Mouse (Mus musculus): Measurements from ENCODE around the gene Gm4767.
"Not testable (repeated sequence)": the region's sequence is repeated elsewhere in the genome, so short reads cannot be mapped to it uniquely, and the experiment has no call there.

Gm4767 gene

DNA sequence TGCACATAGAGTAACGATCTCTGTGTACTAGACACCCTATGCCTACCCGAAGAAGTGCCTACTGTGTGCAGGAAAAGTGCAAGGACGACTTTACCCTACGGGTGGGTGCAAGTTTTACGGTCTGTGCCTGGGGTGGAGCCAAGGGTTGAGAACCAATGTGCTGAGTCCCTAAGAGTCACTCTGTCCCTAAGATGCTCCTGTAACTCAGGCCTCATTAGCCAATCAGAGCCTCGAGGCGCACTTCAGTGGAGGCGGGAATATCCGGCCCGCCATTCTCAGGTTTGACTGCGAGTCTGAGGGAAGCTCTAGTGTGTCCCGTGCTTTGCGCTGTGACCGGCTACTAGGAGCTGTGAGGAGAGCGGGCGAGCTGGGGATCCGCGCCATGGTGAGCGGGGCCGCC, at the start of gene Gm4767:
Gene Gm4767, plus strand, starts transcription at position 288 of the 400 bp plus-strand sequence.
- TF ChIP-seq GATA4 (IDR thresholded peaks at IDR 0.05; ENCODE audit: insufficient replicate concordance, low read length), result not testable (repeated sequence)

DNA sequence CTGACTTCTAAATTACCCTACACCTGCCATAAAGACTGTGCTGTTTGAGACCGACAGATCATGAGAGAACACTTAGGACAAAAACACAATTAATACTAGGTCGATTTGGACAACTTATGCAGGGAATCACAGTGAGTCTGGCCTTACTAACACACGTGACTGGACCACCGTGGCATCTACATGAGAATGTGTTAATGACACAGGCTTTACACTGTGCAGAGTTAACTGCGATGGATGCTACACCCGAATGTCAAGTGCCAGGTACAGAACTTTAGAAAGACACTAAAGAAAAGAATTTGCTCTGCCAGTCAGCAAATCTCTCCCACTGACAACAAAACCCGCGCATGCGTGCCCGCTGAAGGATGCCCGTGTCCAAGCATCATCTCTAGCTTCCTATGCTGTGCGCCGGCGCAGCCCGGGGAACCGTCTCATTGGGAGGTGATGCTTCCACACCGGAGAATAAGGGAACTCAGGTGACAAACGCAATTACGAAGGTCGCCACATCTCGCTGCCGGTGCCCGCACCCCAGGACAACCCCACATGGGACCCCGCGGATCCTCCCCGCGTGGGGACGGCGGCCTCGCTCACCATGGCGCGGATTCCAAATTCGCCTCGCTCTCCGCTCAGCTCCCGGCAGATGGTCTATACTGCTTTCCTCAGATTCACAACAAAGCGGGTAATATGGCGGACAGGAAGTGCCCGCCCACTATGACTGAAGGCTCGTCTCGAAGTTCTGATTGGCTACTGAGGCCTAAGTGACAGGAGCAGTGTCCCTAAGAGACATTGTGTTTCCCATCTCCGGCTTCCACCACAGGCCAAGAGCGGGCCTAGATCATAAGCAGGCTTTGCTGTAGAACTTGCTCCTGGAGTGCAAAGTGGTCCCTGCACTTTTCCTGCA, 41.2 kb upstream of the Gm4767 start, which contains the start of gene Gm3055:
Gene Gm3055, minus strand, starts transcription at position 656 of the 898 bp plus-strand sequence.
- not testable (repeated sequence) for TF ChIP-seq GATA4 (IDR thresholded peaks at IDR 0.05; ENCODE audit: insufficient replicate concordance, low read length)

DNA sequence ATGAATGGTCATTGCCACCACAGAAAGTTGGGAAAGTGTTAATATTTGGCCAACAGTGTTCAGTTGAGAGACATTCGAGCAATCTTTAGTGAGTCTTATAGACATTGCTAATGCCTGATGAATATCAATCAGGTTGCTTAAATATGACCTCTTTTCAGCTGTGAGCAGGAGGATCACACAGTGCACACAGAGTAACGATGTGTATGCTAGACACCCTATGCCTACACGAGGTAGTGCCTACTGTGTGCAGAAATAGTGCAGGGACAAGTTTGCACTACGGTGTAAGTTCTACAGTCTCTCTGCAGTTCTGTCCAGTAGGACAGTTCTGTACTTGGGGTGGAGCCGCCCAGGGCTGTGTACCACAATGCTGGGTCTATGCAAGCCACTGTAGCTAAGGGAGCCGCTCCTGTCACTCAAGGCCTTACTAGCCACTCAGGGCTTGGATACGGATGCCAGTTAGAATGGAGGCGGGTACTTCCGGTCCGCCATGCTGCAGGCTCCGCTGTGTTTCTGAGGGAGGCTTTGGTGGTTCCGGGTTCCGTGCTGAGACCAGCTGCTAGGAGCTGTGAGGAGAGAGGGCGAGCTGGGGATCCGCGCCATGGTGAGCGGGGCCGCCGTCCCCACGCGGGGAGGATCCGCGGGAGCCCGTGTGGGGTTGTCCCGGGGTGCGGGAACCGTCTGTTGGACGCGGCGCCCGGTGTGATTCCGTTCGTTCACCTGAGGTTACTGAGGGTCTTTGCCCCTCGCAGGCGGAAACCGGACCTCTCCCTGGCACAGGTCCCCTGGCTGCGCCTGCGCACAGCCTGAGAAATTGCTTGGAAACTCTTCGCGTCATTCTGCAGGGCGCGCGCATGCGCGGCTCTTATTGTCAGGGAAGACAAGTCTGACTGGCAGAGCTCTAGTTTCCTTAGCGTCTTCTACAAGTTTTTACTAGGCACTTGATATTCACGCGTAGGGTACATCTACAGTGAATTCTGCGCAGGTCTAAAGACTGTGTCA, 51.7 kb downstream of the Gm4767 start, which contains the start of gene Gm32687:
Gene Gm32687, plus strand, starts transcription at position 526 of the 999 bp plus-strand sequence.
- TF ChIP-seq GATA4 (IDR thresholded peaks at IDR 0.05; ENCODE audit: insufficient replicate concordance, low read length), result not testable (repeated sequence)

All from liver, adult (tissue).